Mouse (Mus musculus) hindbrain, embryonic 12.5 days (tissue): ENCODE results near the gene Gm21903. TPM values are rescaled to one million over a fixed set of nuclear protein-coding genes. Genes with fewer than 3 reads are reported as not detected.
"Not testable (repeated sequence)": the region's sequence is repeated elsewhere in the genome, so short reads cannot be mapped to it uniquely, and the experiment has no call there.

Source experiments
- ATAC-seq: fragments of 200-750 bp; cut with Nextera tagmentation; 2 replicates; pipeline ENCODE4 v1.8.0; 2017; ENCODE audit warnings: moderate TSS enrichment; ENCODE audit not compliant: low FRiP score
- H3K27ac ChIP-seq: fragments of 300-500 bp; sonication (generic); 2 replicates; pipeline ENCODE4 v1.5.1; 2016; ENCODE audit warnings: mild to moderate bottlenecking
- H3K27me3 ChIP-seq: fragments of 300-500 bp; sonication (generic); 2 replicates; pipeline ENCODE4 v1.6.1; 2016; ENCODE audit warnings: mild to moderate bottlenecking
- H3K36me3 ChIP-seq: fragments of 300-500 bp; sonication (generic); 2 replicates; pipeline ENCODE4 v1.6.1; 2016; ENCODE audit warnings: mild to moderate bottlenecking
- H3K4me1 ChIP-seq: fragments of 300-500 bp; sonication (generic); 2 replicates; pipeline ENCODE4 v1.6.1; 2016
- H3K4me2 ChIP-seq: fragments of 300-500 bp; sonication (generic); replicated peaks from 2 replicates; pipeline ENCODE4 v1.6.1; 2016; ENCODE audit warnings: mild to moderate bottlenecking
- H3K4me3 ChIP-seq: fragments of 300-500 bp; sonication (generic); 2 replicates; pipeline ENCODE4 v1.5.1; 2016; ENCODE audit warnings: mild to moderate bottlenecking
- H3K9ac ChIP-seq: fragments of 300-500 bp; sonication (generic); 2 replicates; pipeline ENCODE4 v1.6.1; 2016; ENCODE audit warnings: mild to moderate bottlenecking, moderate library complexity
- H3K9me3 ChIP-seq: fragments of 300-500 bp; sonication (generic); replicated peaks from 2 replicates; pipeline ENCODE4 v1.6.1; 2016; ENCODE audit warnings: mild to moderate bottlenecking
- WGBS: fragments of 180-500 bp; shearing (Covaris S2); methylation state at CpG from one replicate; pipeline ENCODE4 v1.1.7; 2016; 5-methylcytosine and 5-hydroxymethylcytosine counted together
- polyA plus RNA-seq: library from polyadenylated mRNA; unstranded; fragments of >200 nt; fragmentation: Nextera tagmentation; extraction: Ambion mirVana; gene quantifications from 2 replicates; pipeline ENCODE4 v1.2.1, GENCODE M21; 2016

Gene Gm21903
- not detected in 2 replicates for polyA plus RNA-seq

DNA sequence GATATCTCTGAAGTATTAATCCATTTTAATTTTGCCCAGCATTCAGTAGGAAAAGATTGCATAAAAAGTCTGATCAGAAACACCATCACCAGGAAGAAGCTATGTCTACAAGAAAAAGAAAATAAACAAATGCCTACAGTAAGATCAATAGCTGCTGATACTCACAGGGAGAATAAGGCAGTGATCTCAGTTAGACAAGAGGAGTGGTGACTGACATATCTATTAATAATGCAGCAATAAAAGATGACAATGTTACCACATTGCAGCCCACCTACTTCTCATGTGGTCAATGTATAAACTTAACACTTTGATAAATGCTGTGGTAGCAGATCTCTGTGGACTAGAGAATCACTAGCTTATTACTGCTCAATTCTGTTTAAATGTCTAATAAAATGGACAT, at the start of gene Gm21903:
Gm21903 (minus strand) TSS at position 101 of the 400 bp plus-strand sequence.
- no peaks in the 10 kb centered on the region for H3K27me3 ChIP-seq
- H3K4me1 ChIP-seq, result no peaks in the 10 kb centered on the region
- no peak for ATAC-seq
- H3K4me2 ChIP-seq, result no peak within 1 kb of the TSS
- H3K9ac ChIP-seq, result no peak within 1 kb of the TSS
- H3K27ac ChIP-seq, result no peak within 1 kb of the TSS
- H3K4me3 ChIP-seq, result no peak within 1 kb of the TSS
- H3K9me3 ChIP-seq, result no peaks in the 10 kb centered on the region
- H3K36me3 ChIP-seq, result no peaks in the 10 kb centered on the region

GRCm38 (mm10) chr17:39076937-39077336, 33.8 kb upstream of the Gm21903 start, which contains the start of gene Esp23:
Gene Esp23, minus strand, starts transcription at chr17:39077037.
- Histone ChIP-seq H3K4me3 (no peak within 1 kb of the TSS), H3K4me2 (no peak within 1 kb of the TSS), H3K27ac (no peak within 1 kb of the TSS), H3K27me3 (no peaks in the 10 kb centered on the region), H3K36me3 (no peaks in the 10 kb centered on the region), H3K9ac (no peak within 1 kb of the TSS), H3K4me1 (no peaks in the 10 kb centered on the region), H3K9me3 (peaks cover 4% of the 10 kb centered on the region)
- WGBS, result 61% methylated on average over 1 of the region's 1 CpGs
- no peak for ATAC-seq

DNA sequence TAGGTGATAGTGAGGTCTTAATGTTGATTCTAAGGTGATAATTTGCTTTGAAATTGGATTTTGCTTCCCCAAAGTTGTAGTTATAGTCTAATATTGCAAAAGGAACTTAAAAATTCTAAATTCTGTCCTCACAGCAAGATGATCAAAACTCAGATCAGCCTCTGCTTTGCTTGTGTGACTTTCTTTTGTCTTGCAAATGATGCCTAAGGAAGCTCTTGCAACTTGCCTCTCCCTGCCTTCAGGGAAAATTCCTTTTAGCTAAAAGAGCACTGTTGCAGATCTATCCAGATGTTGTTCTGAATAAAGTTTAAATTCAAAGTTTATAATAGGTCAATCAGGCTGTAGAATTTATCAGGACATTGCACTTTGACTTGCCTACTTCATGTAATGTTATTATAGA, 20.5 kb upstream of the Gm21903 start:
- no peak overlapping the region for H3K9ac ChIP-seq
- no peak overlapping the region for H3K4me2 ChIP-seq
- H3K36me3 ChIP-seq, result no peaks in the 10 kb centered on the region
- H3K4me1 ChIP-seq, result no peaks in the 10 kb centered on the region
- no peaks in the 10 kb centered on the region for H3K27me3 ChIP-seq
- H3K9me3 ChIP-seq, result peaks cover 10% of the 10 kb centered on the region
- ATAC-seq, result no peak
- no peak overlapping the region for H3K4me3 ChIP-seq
- no peak overlapping the region for H3K27ac ChIP-seq

- 87% methylated on average over 3 of the region's 3 CpGs for WGBS
- H3K4me1 ChIP-seq, H3K4me3 ChIP-seq, H3K4me2 ChIP-seq, H3K27me3 ChIP-seq, H3K36me3 ChIP-seq, H3K27ac ChIP-seq, ATAC-seq, H3K9ac ChIP-seq, H3K9me3 ChIP-seq: not testable (repeated sequence)
Measured at GRCm38 (mm10) chr17:39036395-39036794, 6.7 kb downstream of the Gm21903 start, which contains the start of gene Esp24. Gene Esp24, plus strand, starts transcription at chr17:39036695.

DNA sequence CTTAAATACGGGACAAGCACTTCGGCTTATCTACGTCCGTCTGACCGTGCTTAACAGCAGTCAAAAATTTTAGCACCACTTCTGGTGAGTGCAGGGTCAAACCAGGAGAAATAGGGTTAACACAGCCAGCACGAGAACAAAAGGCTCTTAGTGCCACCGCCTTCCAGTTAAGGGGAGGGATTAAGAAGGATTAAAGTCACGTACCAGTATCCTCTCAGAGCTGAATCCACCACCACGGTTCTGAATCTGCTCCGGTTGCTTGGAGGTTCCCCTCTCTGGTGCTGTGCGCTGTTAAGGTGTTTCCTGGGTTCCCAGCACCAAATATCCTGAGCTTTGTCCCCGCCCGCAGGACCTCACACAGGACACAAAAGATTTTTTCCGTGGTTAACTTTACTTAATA, 26.0 kb downstream of the Gm21903 start:
- H3K4me1 ChIP-seq, result no peaks in the 10 kb centered on the region
- H3K27me3 ChIP-seq, result no peaks in the 10 kb centered on the region
- no peak overlapping the region for H3K9ac ChIP-seq
- H3K9me3 ChIP-seq, result peaks cover 9% of the 10 kb centered on the region
- ATAC-seq, result no peak
- WGBS, result 61% methylated on average over 14 of the region's 14 CpGs
- no peak overlapping the region for H3K4me2 ChIP-seq
- H3K27ac ChIP-seq, result no peak overlapping the region
- no peak overlapping the region for H3K4me3 ChIP-seq
- H3K36me3 ChIP-seq, result no peaks in the 10 kb centered on the region

GRCm38 (mm10) chr17:39010675-39011638, 32.2 kb downstream of the Gm21903 start:
- 0 out of 2 replicates have a peak overlapping the region, but pooled peaks have one; percentile 10 for H3K4me3 ChIP-seq
- no peak for ATAC-seq
- WGBS, result 38% methylated on average over 30 of the region's 30 CpGs
- H3K9me3 ChIP-seq, result 0 out of 2 replicates have a peak, but pooled peaks cover 5% of the 10 kb centered on the region
- H3K36me3 ChIP-seq, result no peaks in the 10 kb centered on the region
- H3K4me2 ChIP-seq, result peak overlapping the region; percentile 43
- no peak overlapping the region for H3K9ac ChIP-seq
- no peaks in the 10 kb centered on the region for H3K27me3 ChIP-seq
- no peak overlapping the region for H3K27ac ChIP-seq
- H3K4me1 ChIP-seq, result no peaks in the 10 kb centered on the region

DNA sequence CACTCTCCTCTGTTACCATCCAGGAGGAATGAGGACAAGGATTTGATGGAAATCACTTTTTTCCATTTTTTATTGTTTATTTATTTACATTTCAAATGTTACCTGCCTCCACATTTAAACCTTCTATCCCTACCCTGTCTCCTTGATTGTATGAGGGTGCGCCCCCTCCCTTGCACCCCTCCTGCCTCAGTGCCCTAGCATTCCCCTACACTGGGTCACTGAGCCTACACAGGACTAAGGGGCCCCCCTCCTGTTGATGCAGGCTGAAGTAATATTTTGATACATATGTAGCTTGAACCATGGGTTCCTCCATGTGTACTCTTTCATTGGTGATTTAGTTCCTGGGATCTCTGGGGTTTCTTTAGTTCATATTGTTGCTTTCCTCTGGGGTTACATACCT, 33.3 kb downstream of the Gm21903 start:
- Histone ChIP-seq H3K9ac (no peak overlapping the region), H3K4me1 (no peaks in the 10 kb centered on the region), H3K4me3 (no peak overlapping the region), H3K27ac (no peak overlapping the region), H3K36me3 (no peaks in the 10 kb centered on the region), H3K27me3 (no peaks in the 10 kb centered on the region), H3K9me3 (0 out of 2 replicates have a peak, but pooled peaks cover 5% of the 10 kb centered on the region), H3K4me2 (no peak overlapping the region)
- no peak for ATAC-seq
- WGBS, result 100% methylated on average over 1 of the region's 1 CpGs

Other genes with a start within 250 kb of the Gm21903 start
- not detected in 2 replicates for gene Esp24, start 6.6 kb downstream of the Gm21903 start, polyA plus RNA-seq
- gene Esp23, start 33.7 kb upstream of the Gm21903 start, polyA plus RNA-seq, result not detected in 2 replicates
- not detected in 2 replicates for gene Esp22, start 52.0 kb upstream of the Gm21903 start, polyA plus RNA-seq